In the genomic region with DNA sequence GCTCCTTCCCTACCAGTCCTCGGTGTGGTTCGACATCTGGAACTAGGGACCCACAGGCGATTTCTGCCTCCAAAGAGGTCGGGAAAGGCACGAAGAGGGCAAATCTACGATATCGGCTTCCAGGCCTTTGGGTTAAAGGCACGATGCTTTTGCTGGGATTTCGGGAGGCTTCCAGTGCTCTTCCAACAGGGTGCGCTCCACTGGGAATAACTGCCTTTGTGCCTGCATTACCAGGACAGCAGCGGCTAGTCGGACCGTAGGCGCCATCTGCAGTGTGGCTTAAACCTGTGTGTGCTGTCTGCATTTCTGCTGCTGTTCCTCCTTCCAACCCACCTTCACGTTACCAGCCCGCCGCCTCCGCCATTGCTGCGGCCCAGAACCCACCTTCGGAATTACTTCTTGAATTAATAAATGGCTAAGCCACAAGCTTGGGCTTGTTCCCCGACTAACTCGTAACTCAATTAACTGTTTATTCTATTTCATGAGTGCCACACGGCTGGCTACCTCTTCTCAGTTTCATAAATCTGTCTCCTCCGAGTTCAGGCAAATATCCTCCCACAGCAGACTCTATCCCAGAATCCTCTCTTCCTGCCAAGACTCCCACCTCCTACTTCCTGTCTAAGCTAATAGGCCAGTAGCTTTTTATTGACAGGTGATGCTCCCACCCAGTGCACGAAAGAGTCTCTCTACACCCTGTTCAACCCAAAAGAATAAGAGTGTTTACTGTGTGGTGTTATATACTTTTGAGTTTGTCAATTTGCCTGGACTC, we compare ENCODE assay signal across 10 mouse cellular contexts. TPM values are rescaled to one million over a fixed set of nuclear protein-coding genes. Genes with fewer than 3 reads are reported as not detected.
A peak's percentile ranks its signal among the peaks of the same experiment; 100 is the strongest.
DNase-seq lines count a peak whose midpoint lies in the region; ATAC-seq and TF ChIP-seq lines count a peak whose summit lies in the region.
"Had no signal": no experiment of that assay in that cellular context is flagged by ENCODE, and none has a peak within 500 bp of the region (broad histone marks: within the 10 kb centered on the region; RNA-seq: fewer than 3 reads in every experiment).

No protein-coding gene starts in this region.

- TF ChIP-seq CTCF in forebrain, postnatal 0 days (IDR thresholded peaks at IDR 0.05; ENCODE audit: low read depth), result 0 out of 2 replicates have a peak, but pooled peaks have one; percentile 3
- no peak; the same call in 1 of the 2 replicates for TF ChIP-seq CTCF in heart, postnatal 0 days (IDR thresholded peaks at IDR 0.05; ENCODE audit: low read depth)

- 70% methylated on average over 25 of the region's 25 CpGs for WGBS in forebrain, postnatal 0 days
- WGBS in forebrain, embryonic 16.5 days, result 68% methylated on average over 25 of the region's 25 CpGs
- 59% methylated on average over 25 of the region's 25 CpGs for WGBS in lung, embryonic 16.5 days
- WGBS in heart, postnatal 0 days, result 58% methylated on average over 25 of the region's 25 CpGs
- 54% methylated on average over 25 of the region's 25 CpGs for WGBS in stomach, embryonic 14.5 days

- no peak overlapping the region for H3K9ac ChIP-seq in forebrain, postnatal 0 days
- H3K9ac ChIP-seq in forebrain, embryonic 16.5 days (replicated peaks; ENCODE audit: low read depth, low read length), result no peak overlapping the region
- H3K9ac ChIP-seq in lung, embryonic 16.5 days (ENCODE audit: low read length), result no peak overlapping the region
- H3K9ac ChIP-seq in heart, postnatal 0 days (replicated peaks; ENCODE audit: low read depth, low read length), result no peak overlapping the region
- H3K9ac ChIP-seq in stomach, embryonic 14.5 days (replicated peaks; ENCODE audit: low read depth, low read length), result no peak overlapping the region

- H3K27me3 ChIP-seq in forebrain, postnatal 0 days (ENCODE audit: insufficient read depth, low read length), result no peaks in the 10 kb centered on the region
- no peaks in the 10 kb centered on the region for H3K27me3 ChIP-seq in forebrain, embryonic 16.5 days (replicated peaks; ENCODE audit: control insufficient read depth, insufficient read depth, low read length)
- no peaks in the 10 kb centered on the region for H3K27me3 ChIP-seq in lung, embryonic 16.5 days (ENCODE audit: control insufficient read depth, insufficient read depth, low read depth, low read length)
- H3K27me3 ChIP-seq in heart, postnatal 0 days (ENCODE audit: control insufficient read depth, insufficient read depth, low read length), result no peaks in the 10 kb centered on the region; the same call in 1 of the 2 replicates
- no peaks in the 10 kb centered on the region for H3K27me3 ChIP-seq in stomach, embryonic 14.5 days (ENCODE audit: control insufficient read depth, insufficient read depth, low read length)

- 0 out of 2 replicates have a peak, but pooled peaks cover 7% of the 10 kb centered on the region for H3K9me3 ChIP-seq in forebrain, postnatal 0 days (ENCODE audit: low read length)
- H3K9me3 ChIP-seq in forebrain, embryonic 16.5 days (ENCODE audit: control insufficient read depth, low read length), result peaks cover 14% of the 10 kb centered on the region
- peaks cover 8% of the 10 kb centered on the region; the same call in 1 of the 2 replicates for H3K9me3 ChIP-seq in lung, embryonic 16.5 days (ENCODE audit: control insufficient read depth, low read length)
- H3K9me3 ChIP-seq in heart, postnatal 0 days (replicated peaks; ENCODE audit: control insufficient read depth, low read length), result peaks cover 6% of the 10 kb centered on the region
- no peaks in the 10 kb centered on the region for H3K9me3 ChIP-seq in stomach, embryonic 14.5 days (ENCODE audit: control insufficient read depth, low read depth, low read length)

- no peak for TF ChIP-seq EP300 in heart, postnatal 0 days (IDR thresholded peaks at IDR 0.05; ENCODE audit: low read depth)

- no peak for ATAC-seq in forebrain, postnatal 0 days
- no peak for ATAC-seq in forebrain, embryonic 16.5 days
- no peak for ATAC-seq in lung, embryonic 16.5 days (ENCODE audit: low read depth)
- no peak for ATAC-seq in heart, postnatal 0 days (ENCODE audit: insufficient read depth, low read depth)
- no peak for ATAC-seq in stomach, embryonic 14.5 days (ENCODE audit: insufficient number of reproducible peaks, insufficient read depth, low FRiP score, low read depth)

- no peak overlapping the region for H3K27ac ChIP-seq in forebrain, postnatal 0 days (ENCODE audit: low read depth, low read length)
- H3K27ac ChIP-seq in forebrain, embryonic 16.5 days (ENCODE audit: low read length), result no peak overlapping the region
- H3K27ac ChIP-seq in lung, embryonic 16.5 days (ENCODE audit: low read length), result no peak overlapping the region
- no peak overlapping the region for H3K27ac ChIP-seq in heart, postnatal 0 days (ENCODE audit: low read depth)
- H3K27ac ChIP-seq in stomach, embryonic 14.5 days (ENCODE audit: low read length), result no peak overlapping the region

- H3K4me3 ChIP-seq in forebrain, postnatal 0 days (ENCODE audit: low read depth, low read length), result no peak overlapping the region
- no peak overlapping the region for H3K4me3 ChIP-seq in forebrain, embryonic 16.5 days (replicated peaks; ENCODE audit: low read length)
- 0 out of 2 replicates have a peak overlapping the region, but pooled peaks have one; percentile 4 for H3K4me3 ChIP-seq in lung, embryonic 16.5 days (ENCODE audit: low read length)
- H3K4me3 ChIP-seq in heart, postnatal 0 days (ENCODE audit: low read depth, low read length), result peak overlapping the region; percentile 22
- H3K4me3 ChIP-seq in stomach, embryonic 14.5 days (ENCODE audit: low read depth, low read length), result no peak overlapping the region

- no peak for DNase-seq in forebrain, postnatal 0 days
- DNase-seq in lung, postnatal 36 days, result no peak
- no peak for DNase-seq in heart, postnatal 0 days (ENCODE audit: low spot score)
- DNase-seq in spleen, postnatal 36 days (ENCODE audit: low spot score in 2 of 2), result no peak
- no peak for DNase-seq in gastrocnemius, postnatal 4 days (ENCODE audit: low spot score in 2 of 2)
- DNase-seq: cerebellum, adult 9-11 months had no signal

- no peaks in the 10 kb centered on the region for H3K4me1 ChIP-seq in forebrain, postnatal 0 days (ENCODE audit: insufficient read depth)
- H3K4me1 ChIP-seq in forebrain, embryonic 16.5 days (replicated peaks; ENCODE audit: control insufficient read depth, insufficient read depth, low read length), result no peaks in the 10 kb centered on the region
- no peaks in the 10 kb centered on the region for H3K4me1 ChIP-seq in lung, embryonic 16.5 days (replicated peaks; ENCODE audit: control insufficient read depth, insufficient read depth, low read length)
- H3K4me1 ChIP-seq in heart, postnatal 0 days (ENCODE audit: control insufficient read depth, insufficient read depth), result no peaks in the 10 kb centered on the region
- no peaks in the 10 kb centered on the region for H3K4me1 ChIP-seq in stomach, embryonic 14.5 days (ENCODE audit: control insufficient read depth, insufficient read depth, low read length)

- H3K36me3 ChIP-seq in forebrain, postnatal 0 days (ENCODE audit: insufficient read depth), result no peaks in the 10 kb centered on the region
- H3K36me3 ChIP-seq in forebrain, embryonic 16.5 days (ENCODE audit: control insufficient read depth, insufficient read depth), result no peaks in the 10 kb centered on the region
- no peaks in the 10 kb centered on the region for H3K36me3 ChIP-seq in lung, embryonic 16.5 days (ENCODE audit: control insufficient read depth, insufficient read depth, low read length)
- H3K36me3 ChIP-seq in heart, postnatal 0 days (replicated peaks; ENCODE audit: control insufficient read depth, insufficient read depth, low read length), result no peaks in the 10 kb centered on the region
- H3K36me3 ChIP-seq in stomach, embryonic 14.5 days (ENCODE audit: control insufficient read depth, insufficient read depth, low read length), result no peaks in the 10 kb centered on the region

- H3K4me2 ChIP-seq in forebrain, postnatal 0 days (ENCODE audit: low read depth), result no peak overlapping the region
- H3K4me2 ChIP-seq in forebrain, embryonic 16.5 days (ENCODE audit: low read length), result no peak overlapping the region
- H3K4me2 ChIP-seq in lung, embryonic 16.5 days (ENCODE audit: low read depth, low read length), result peak overlapping the region; percentile 10; the same call in 1 of the 2 replicates
- peak overlapping the region; percentile 10; the same call in 1 of the 2 replicates for H3K4me2 ChIP-seq in heart, postnatal 0 days (ENCODE audit: low read depth, low read length)
- 0 out of 2 replicates have a peak overlapping the region, but pooled peaks have one; percentile 18 for H3K4me2 ChIP-seq in stomach, embryonic 14.5 days (replicated peaks; ENCODE audit: low read depth, low read length)

RNA-seq across cellular contexts. Expression of a gene that starts 10.2 kb away (rescaled TPM):
- 2.8 and 3.3 TPM in 2 replicates for total RNA-seq in forebrain, postnatal 0 days (2014; rRNA removed)
- polyA plus RNA-seq in forebrain, postnatal 0 days (2015; fragmentation: Nextera tagmentation; extraction: Ambion mirVana), result 0.71 and 0.73 TPM in 2 replicates
- polyA plus RNA-seq in forebrain, embryonic 16.5 days (2015; fragmentation: Nextera tagmentation; extraction: Ambion mirVana), result 1.1 and 1.8 TPM in 2 replicates
- 0.05 TPM in 1 of 2 replicates, not detected in the other for polyA plus RNA-seq in lung, embryonic 16.5 days (2015; fragmentation: Nextera tagmentation; extraction: Ambion mirVana)
- total RNA-seq in heart, postnatal 0 days (2014; rRNA removed; ENCODE audit: low replicate concordance), result 0.04 TPM in 1 of 2 replicates, not detected in the other
- 0.12 and 0.19 TPM in 2 replicates for polyA plus RNA-seq in heart, postnatal 0 days (2015; fragmentation: Nextera tagmentation; extraction: Ambion mirVana)
- polyA plus RNA-seq in stomach, embryonic 14.5 days (2014; fragmentation: Nextera tagmentation; extraction: Ambion mirVana), result 0.12 TPM in 1 of 2 replicates, not detected in the other
- under 1 TPM in 1 of 2 experiments, not detected in 1; 0.05 TPM for total RNA-seq in gastrocnemius, postnatal 4 days (2021)

RNA-seq across cellular contexts. Expression of a gene that starts 17.9 kb away (rescaled TPM):
- 1.1 and 1.4 TPM in 2 replicates for total RNA-seq in forebrain, postnatal 0 days (2014; rRNA removed)
- 5.9 and 6.5 TPM in 2 replicates for polyA plus RNA-seq in forebrain, postnatal 0 days (2015; fragmentation: Nextera tagmentation; extraction: Ambion mirVana)
- 3.6 and 5.1 TPM in 2 replicates for polyA plus RNA-seq in forebrain, embryonic 16.5 days (2015; fragmentation: Nextera tagmentation; extraction: Ambion mirVana)
- polyA plus RNA-seq in lung, embryonic 16.5 days (2015; fragmentation: Nextera tagmentation; extraction: Ambion mirVana), result 23.4 and 39.3 TPM in 2 replicates
- 3.1 and 6.5 TPM in 2 replicates for total RNA-seq in heart, postnatal 0 days (2014; rRNA removed; ENCODE audit: low replicate concordance)
- 4.0 and 5.6 TPM in 2 replicates for polyA plus RNA-seq in heart, postnatal 0 days (2015; fragmentation: Nextera tagmentation; extraction: Ambion mirVana)
- 9.4 and 15.9 TPM in 2 replicates for polyA plus RNA-seq in stomach, embryonic 14.5 days (2014; fragmentation: Nextera tagmentation; extraction: Ambion mirVana)
- total RNA-seq in gastrocnemius, postnatal 4 days (2021), result 10 to 100 TPM in 1 of 2 experiments, 1 to 10 TPM in 1; 4.6 to 10.2 TPM

RNA-seq across cellular contexts. Expression of a gene that starts 23.5 kb away (rescaled TPM):
- total RNA-seq in forebrain, postnatal 0 days (2014; rRNA removed), result 2.0 and 4.0 TPM in 2 replicates
- 9.6 and 10.2 TPM in 2 replicates for polyA plus RNA-seq in forebrain, postnatal 0 days (2015; fragmentation: Nextera tagmentation; extraction: Ambion mirVana)
- polyA plus RNA-seq in forebrain, embryonic 16.5 days (2015; fragmentation: Nextera tagmentation; extraction: Ambion mirVana), result 5.6 and 6.4 TPM in 2 replicates
- 38.1 and 39.5 TPM in 2 replicates for polyA plus RNA-seq in lung, embryonic 16.5 days (2015; fragmentation: Nextera tagmentation; extraction: Ambion mirVana)
- total RNA-seq in heart, postnatal 0 days (2014; rRNA removed; ENCODE audit: low replicate concordance), result 22.1 and 23.0 TPM in 2 replicates
- 27.4 and 29.9 TPM in 2 replicates for polyA plus RNA-seq in heart, postnatal 0 days (2015; fragmentation: Nextera tagmentation; extraction: Ambion mirVana)
- polyA plus RNA-seq in stomach, embryonic 14.5 days (2014; fragmentation: Nextera tagmentation; extraction: Ambion mirVana), result 38.8 and 42.0 TPM in 2 replicates
- 10 to 100 TPM; 66.7 to 75.1 TPM for total RNA-seq in gastrocnemius, postnatal 4 days (2021)

RNA-seq across cellular contexts. Expression of a gene that starts 42.1 kb away (rescaled TPM):
- 5.5 and 9.8 TPM in 2 replicates for total RNA-seq in forebrain, postnatal 0 days (2014; rRNA removed)
- 3.9 and 5.5 TPM in 2 replicates for polyA plus RNA-seq in forebrain, postnatal 0 days (2015; fragmentation: Nextera tagmentation; extraction: Ambion mirVana)
- polyA plus RNA-seq in forebrain, embryonic 16.5 days (2015; fragmentation: Nextera tagmentation; extraction: Ambion mirVana), result 4.5 and 5.5 TPM in 2 replicates
- polyA plus RNA-seq in lung, embryonic 16.5 days (2015; fragmentation: Nextera tagmentation; extraction: Ambion mirVana), result 11.1 and 11.8 TPM in 2 replicates
- total RNA-seq in heart, postnatal 0 days (2014; rRNA removed; ENCODE audit: low replicate concordance), result 4.3 and 6.0 TPM in 2 replicates
- 2.8 and 3.1 TPM in 2 replicates for polyA plus RNA-seq in heart, postnatal 0 days (2015; fragmentation: Nextera tagmentation; extraction: Ambion mirVana)
- 4.0 and 5.9 TPM in 2 replicates for polyA plus RNA-seq in stomach, embryonic 14.5 days (2014; fragmentation: Nextera tagmentation; extraction: Ambion mirVana)
- 10 to 100 TPM in 1 of 2 experiments, 1 to 10 TPM in 1; 8.6 to 10.1 TPM for total RNA-seq in gastrocnemius, postnatal 4 days (2021)

RNA-seq across cellular contexts. Expression of a gene that starts 59.7 kb away (rescaled TPM):
- total RNA-seq in forebrain, postnatal 0 days (2014; rRNA removed), result 0.14 TPM in 1 of 2 replicates, not detected in the other
- 0.03 and 0.22 TPM in 2 replicates for polyA plus RNA-seq in forebrain, postnatal 0 days (2015; fragmentation: Nextera tagmentation; extraction: Ambion mirVana)
- polyA plus RNA-seq in forebrain, embryonic 16.5 days (2015; fragmentation: Nextera tagmentation; extraction: Ambion mirVana), result not detected in 2 replicates
- 0.39 and 1.2 TPM in 2 replicates for polyA plus RNA-seq in lung, embryonic 16.5 days (2015; fragmentation: Nextera tagmentation; extraction: Ambion mirVana)
- total RNA-seq in heart, postnatal 0 days (2014; rRNA removed; ENCODE audit: low replicate concordance), result 0.12 TPM in 1 of 2 replicates, not detected in the other
- polyA plus RNA-seq in heart, postnatal 0 days (2015; fragmentation: Nextera tagmentation; extraction: Ambion mirVana), result 0.08 TPM in 2 replicates
- polyA plus RNA-seq in stomach, embryonic 14.5 days (2014; fragmentation: Nextera tagmentation; extraction: Ambion mirVana), result 0.34 and 0.41 TPM in 2 replicates
- total RNA-seq in gastrocnemius, postnatal 4 days (2021), result under 1 TPM; 0.16 to 0.20 TPM
- polyA plus RNA-seq: neural tube, embryonic 11.5 days had no signal

Comparison
In these comparisons a context has a peak if more than half of its experiments do, and no peak if none do; other contexts are left out.
1. H3K4me2 ChIP-seq: peak in lung, embryonic 16.5 days (single experiment), heart, postnatal 0 days (single experiment) and stomach, embryonic 14.5 days (single experiment); none in forebrain, postnatal 0 days (single experiment) and forebrain, embryonic 16.5 days (single experiment).
2. H3K4me3 ChIP-seq: peak in lung, embryonic 16.5 days (single experiment) and heart, postnatal 0 days (single experiment); none in forebrain, postnatal 0 days (single experiment), forebrain, embryonic 16.5 days (single experiment) and stomach, embryonic 14.5 days (single experiment).